Mouse (Mus musculus): ENCODE measurements around the gene Pabpn1l.

The Pabpn1l gene

GRCm38 (mm10) chr8:122622727-122623126 lies at the start of gene Pabpn1l:
Gene Pabpn1l, minus strand, starts transcription at chr8:122622739.
- DNase-seq (ENCODE audit: low spot score): no peak

- DNase-seq (ENCODE audit: low spot score): no peak
Measured at GRCm38 (mm10) chr8:122671894-122672293, 49.4 kb upstream of the Pabpn1l start.

- no peak for DNase-seq (ENCODE audit: low spot score)
Measured at GRCm38 (mm10) chr8:122670718-122671117, 48.2 kb upstream of the Pabpn1l start.

GRCm38 (mm10) chr8:122670001-122670400 lies 47.5 kb upstream of the Pabpn1l start:
- no peak for DNase-seq (ENCODE audit: low spot score)

GRCm38 (mm10) chr8:122669370-122669769 lies 46.8 kb upstream of the Pabpn1l start:
- DNase-seq (ENCODE audit: low spot score): no peak

- DNase-seq (ENCODE audit: low spot score): no peak
Measured at GRCm38 (mm10) chr8:122667854-122668253, 45.3 kb upstream of the Pabpn1l start.

GRCm38 (mm10) chr8:122666827-122667226 lies 44.3 kb upstream of the Pabpn1l start:
- no peak for DNase-seq (ENCODE audit: low spot score)

- DNase-seq (ENCODE audit: low spot score): no peak
Measured at GRCm38 (mm10) chr8:122666338-122666764, 43.8 kb upstream of the Pabpn1l start.

GRCm38 (mm10) chr8:122665667-122666316 lies 43.3 kb upstream of the Pabpn1l start:
- DNase-seq (ENCODE audit: low spot score): peak; percentile 86

GRCm38 (mm10) chr8:122665221-122665620 lies 42.7 kb upstream of the Pabpn1l start:
- no peak for DNase-seq (ENCODE audit: low spot score)

- no peak for DNase-seq (ENCODE audit: low spot score)
Measured at GRCm38 (mm10) chr8:122663670-122664069, 41.1 kb upstream of the Pabpn1l start.

GRCm38 (mm10) chr8:122663106-122663505 lies 40.6 kb upstream of the Pabpn1l start:
- no peak for DNase-seq (ENCODE audit: low spot score)

GRCm38 (mm10) chr8:122661894-122662293 lies 39.4 kb upstream of the Pabpn1l start:
- DNase-seq (ENCODE audit: low spot score): no peak

- peak; percentile 86 for DNase-seq (ENCODE audit: low spot score)
Measured at GRCm38 (mm10) chr8:122661138-122661537, 38.6 kb upstream of the Pabpn1l start.

GRCm38 (mm10) chr8:122660022-122660421 lies 37.5 kb upstream of the Pabpn1l start:
- no peak for DNase-seq (ENCODE audit: low spot score)

GRCm38 (mm10) chr8:122658807-122659160 lies 36.2 kb upstream of the Pabpn1l start:
- no peak for DNase-seq (ENCODE audit: low spot score)

GRCm38 (mm10) chr8:122658149-122658806 lies 35.7 kb upstream of the Pabpn1l start:
- DNase-seq (ENCODE audit: low spot score): no peak

GRCm38 (mm10) chr8:122656056-122656999 lies 33.8 kb upstream of the Pabpn1l start:
- peak; percentile 87 for DNase-seq (ENCODE audit: low spot score)

GRCm38 (mm10) chr8:122654768-122655167 lies 32.2 kb upstream of the Pabpn1l start:
- DNase-seq (ENCODE audit: low spot score): peak; percentile 72

GRCm38 (mm10) chr8:122652643-122653042 lies 30.1 kb upstream of the Pabpn1l start:
- DNase-seq (ENCODE audit: low spot score): no peak

GRCm38 (mm10) chr8:122651326-122651921 lies 28.9 kb upstream of the Pabpn1l start:
- DNase-seq (ENCODE audit: low spot score): no peak
